Mouse (Mus musculus) layer of hippocampus, adult 2 months (tissue): Measurements from ENCODE around the gene Akap11. TPM values are rescaled to one million over a fixed set of nuclear protein-coding genes. Genes with fewer than 3 reads are reported as not detected.

Source experiments
- DNase-seq, 2 experiments: peaks; one replicate each; pipeline ENCODE4 v3.0.0; 2022; ENCODE audit warnings: low spot score in 2 of 2
- H3K27ac ChIP-seq: fragments of 200-600 bp; 2 replicates; pipeline ENCODE4 v1.8.1; 2022
- H3K4me3 ChIP-seq: fragments of 200-600 bp; 2 replicates; pipeline ENCODE4 v1.8.1; 2022; ENCODE audit warnings: mild to moderate bottlenecking
- CTCF ChIP-seq: fragments of 200-600 bp; conservative IDR thresholded peaks from 2 replicates; pipeline ENCODE4 v1.8.1; 2022; ENCODE audit warnings: antibody characterized with exemption, mild to moderate bottlenecking, moderate library complexity
- total RNA-seq, 2 experiments: library from RNA; stranded (reverse); gene quantifications; 2 replicates each; pipeline ENCODE4 v1.2.3; 2021

Akap11 gene
- total RNA-seq, 2 experiments from 2014 or later: 194 to 196 TPM

DNA sequence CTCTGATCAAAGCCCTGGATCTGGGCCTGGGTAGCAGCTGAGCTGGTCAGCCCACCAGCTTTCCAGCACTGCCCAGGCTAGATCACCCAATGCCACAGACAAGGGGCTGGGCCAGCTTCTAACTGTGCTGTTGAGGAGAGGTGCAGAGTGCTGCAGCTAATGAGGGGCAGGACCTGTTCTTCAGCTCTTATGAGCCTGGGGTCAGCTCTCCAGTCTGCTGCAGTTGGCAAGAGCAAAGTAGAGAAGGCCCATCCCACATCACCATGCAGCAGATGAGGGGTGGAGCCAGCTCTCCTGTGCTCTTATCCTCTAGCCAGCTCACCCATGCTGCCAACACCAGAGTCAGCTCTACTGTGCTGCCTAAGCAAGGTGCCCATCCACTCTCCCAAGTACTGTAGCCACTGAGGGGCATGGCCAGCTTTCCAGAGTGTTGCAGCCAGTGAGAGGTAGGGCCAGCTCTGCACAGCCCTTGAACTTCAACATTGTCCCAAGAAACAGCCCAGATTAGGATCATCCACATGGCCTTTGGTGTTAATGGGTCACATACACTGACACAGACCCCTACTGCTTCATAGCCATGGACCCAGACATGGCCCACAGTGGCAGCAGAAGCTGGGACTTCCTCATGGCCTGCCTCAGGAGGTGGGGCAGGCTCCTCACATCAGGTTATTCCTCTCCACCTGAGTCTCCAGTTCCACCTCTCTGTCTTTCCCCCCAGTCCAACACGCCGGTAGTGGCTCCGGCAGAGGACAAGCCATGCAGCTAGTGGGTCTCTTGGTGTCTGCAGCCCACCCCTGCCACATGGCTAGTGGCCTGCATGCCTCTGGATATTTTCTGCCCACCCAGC, 10.8 kb downstream of the Akap11 start:
- Histone ChIP-seq H3K4me3 (no peak overlapping the region), H3K27ac (peak overlapping the region; percentile 25; the same call in 1 of the 2 replicates)
- no peak for TF ChIP-seq CTCF
- no peak for DNase-seq

DNA sequence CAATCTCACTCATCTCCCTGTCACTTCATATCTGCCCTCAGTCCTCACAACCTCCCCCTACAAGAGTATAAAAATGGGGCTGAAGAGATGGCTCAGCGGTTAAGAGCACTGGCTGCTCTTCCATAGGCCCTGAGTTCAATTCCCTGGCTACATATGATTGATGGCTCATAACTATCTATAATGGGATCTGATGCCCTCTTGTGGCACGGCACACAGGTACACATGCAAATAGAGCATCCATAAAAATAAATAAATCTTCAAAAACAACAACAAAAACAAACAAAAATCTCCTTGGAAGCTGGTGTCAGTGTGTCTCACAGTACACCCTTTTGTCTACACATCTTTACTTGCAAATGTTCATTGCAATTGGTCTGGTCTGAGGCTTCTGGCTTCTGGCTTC, 11.5 kb downstream of the Akap11 start:
- no peak overlapping the region for H3K4me3 ChIP-seq
- H3K27ac ChIP-seq: no peak overlapping the region
- TF ChIP-seq CTCF: peak; percentile 65
- no peak for DNase-seq

DNA sequence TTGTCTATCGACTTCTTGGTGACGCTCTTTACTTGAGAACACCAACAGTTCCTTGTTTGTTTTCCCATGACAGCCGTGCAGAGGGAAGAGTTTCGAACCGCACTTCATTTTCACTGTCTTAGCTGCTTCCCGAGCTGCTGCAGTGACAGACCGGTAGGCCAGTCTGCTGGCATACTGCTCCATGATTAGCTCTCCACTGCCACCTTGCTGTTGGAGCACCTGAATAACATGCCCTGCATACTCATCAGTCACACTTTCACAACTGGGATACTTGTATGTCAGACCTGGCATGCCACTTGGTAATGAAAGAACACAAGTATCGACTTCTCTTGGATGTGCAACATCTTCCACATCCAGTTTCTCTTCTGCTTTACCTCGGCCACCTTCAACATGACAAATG, 25.9 kb downstream of the Akap11 start:
- DNase-seq: no peak
- Histone ChIP-seq H3K27ac (no peak overlapping the region), H3K4me3 (no peak overlapping the region)
- TF ChIP-seq CTCF: peak; percentile 62

DNA sequence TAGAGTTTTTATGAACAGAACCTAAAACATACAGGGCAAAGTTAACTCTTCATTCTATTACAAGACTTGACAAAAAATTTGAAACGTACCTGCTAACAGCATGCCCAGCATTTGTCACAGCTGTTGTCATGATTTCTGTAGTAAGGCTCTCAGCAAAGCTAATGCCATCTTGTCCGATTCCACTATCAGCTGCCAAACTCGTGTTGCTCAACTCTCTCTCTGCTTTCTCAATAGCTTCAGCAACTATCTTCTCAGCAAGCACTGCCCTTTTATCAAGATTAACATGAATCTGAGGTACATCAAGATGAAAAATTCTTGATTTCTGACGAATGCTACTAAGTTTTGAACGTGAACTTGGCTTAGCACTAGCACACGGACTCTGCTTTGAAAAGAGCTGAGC, 26.8 kb downstream of the Akap11 start:
- Histone ChIP-seq H3K4me3 (no peak overlapping the region), H3K27ac (no peak overlapping the region)
- DNase-seq: no peak
- no peak for TF ChIP-seq CTCF

DNA sequence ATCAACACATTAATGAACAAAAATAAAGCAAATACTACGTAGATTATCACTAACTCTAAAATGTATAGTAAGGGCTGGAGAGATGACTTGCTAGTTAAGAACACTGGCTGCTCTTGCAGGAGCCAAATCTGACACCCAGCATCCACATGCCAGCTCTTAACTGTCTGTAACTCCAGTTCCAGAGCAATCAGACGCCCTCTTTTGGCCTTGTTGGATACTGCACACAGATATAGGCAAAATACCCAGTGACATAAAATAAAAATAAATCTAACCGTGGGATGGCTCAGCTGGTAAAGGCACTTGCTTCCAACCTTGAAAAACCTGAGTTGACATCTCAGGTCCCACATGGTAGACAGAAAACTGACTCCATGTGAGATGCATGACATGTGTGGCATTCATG, 36.0 kb downstream of the Akap11 start:
- Histone ChIP-seq H3K27ac (no peak overlapping the region), H3K4me3 (no peak overlapping the region)
- peak; percentile 55 for TF ChIP-seq CTCF
- DNase-seq: no peak

DNA sequence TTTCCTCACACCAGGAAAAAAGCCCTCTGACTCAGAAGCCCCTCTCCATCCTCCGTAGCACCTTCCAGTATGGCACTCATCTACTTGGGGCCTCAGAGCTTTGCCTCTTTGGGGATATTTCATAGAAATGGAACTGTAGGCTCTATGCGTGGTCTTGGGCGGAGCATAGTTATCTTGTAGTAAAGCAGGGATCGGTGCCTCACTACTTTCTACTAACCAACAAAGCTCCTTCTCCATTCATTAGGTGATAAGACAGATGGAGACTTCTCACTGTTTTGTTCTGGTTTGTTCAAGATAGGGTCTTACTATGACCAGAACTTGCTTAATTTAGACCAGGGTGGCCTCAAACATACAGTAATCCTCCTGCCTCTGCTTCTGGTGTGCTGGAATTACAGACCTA, 39.9 kb downstream of the Akap11 start:
- Histone ChIP-seq H3K4me3 (no peak overlapping the region), H3K27ac (no peak overlapping the region)
- no peak for DNase-seq

DNA sequence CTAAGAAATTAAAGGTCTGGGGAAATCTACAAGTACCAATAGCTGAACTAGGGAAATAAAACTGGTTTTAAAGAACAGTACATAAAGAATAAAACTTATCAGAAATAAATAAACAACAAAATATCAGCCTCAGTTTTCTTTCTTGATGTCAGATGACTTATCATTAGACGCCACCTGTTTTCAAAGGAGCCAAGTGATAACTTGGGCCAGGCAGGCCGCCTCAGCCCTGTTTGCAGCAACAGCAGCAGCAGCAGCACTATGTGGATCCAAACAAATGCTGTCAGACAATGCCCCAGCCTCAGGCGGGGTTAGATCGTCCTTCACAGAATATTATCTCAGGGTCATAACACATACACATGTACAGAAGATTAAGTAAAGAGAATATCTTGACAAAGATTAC, 41.4 kb downstream of the Akap11 start:
- DNase-seq: no peak
- Histone ChIP-seq H3K27ac (no peak overlapping the region; the same call in 1 of the 2 replicates), H3K4me3 (no peak overlapping the region)
- no peak for TF ChIP-seq CTCF

More for the DNA sequence above, 39.9 kb downstream of the Akap11 start:
- TF ChIP-seq CTCF: no peak

DNA sequence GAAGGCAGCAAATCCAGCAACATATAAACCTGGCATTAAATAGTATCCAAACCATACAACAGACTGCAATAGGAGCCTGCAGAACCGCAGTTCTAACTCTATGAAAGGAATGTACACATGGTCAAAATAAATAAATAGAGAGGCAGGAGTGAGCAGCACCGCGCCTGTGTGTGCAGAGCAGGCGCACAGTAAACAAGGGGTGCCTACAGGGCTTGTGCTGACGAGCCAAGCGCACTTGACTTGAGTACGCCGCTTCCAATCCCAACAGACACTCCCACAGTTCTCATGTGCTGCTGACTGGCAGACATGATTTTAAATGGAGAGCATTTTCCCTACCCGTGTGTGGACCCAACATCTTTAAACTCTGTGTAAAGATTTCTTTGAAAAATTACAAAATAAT, 44.0 kb downstream of the Akap11 start:
- Histone ChIP-seq H3K4me3 (no peak overlapping the region), H3K27ac (peak overlapping the region; percentile 40; the same call in 1 of the 2 replicates)
- DNase-seq: no peak
- no peak for TF ChIP-seq CTCF

DNA sequence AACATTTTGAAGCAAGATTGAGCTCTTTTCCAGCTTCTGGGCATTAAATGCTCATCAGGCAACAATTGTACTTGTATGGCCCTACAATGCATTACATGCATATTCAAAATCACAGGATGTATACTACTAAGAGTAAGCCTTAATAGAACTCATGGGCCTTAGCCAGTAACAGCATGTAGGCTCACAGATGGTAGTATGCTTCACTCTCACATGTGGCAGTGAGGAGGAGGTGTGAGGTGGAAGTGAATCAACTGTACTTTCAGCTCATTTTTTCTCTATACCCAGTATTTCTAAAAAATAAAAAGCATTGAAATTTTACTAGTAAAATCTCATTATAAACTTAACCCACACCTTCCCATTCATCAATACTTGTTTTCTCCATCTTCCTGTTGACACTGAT, 45.2 kb downstream of the Akap11 start:
- Histone ChIP-seq H3K27ac (peak overlapping the region; percentile 59; the same call in 1 of the 2 replicates), H3K4me3 (no peak overlapping the region)
- peak; percentile 63 to 83 for DNase-seq
- no peak for TF ChIP-seq CTCF

DNA sequence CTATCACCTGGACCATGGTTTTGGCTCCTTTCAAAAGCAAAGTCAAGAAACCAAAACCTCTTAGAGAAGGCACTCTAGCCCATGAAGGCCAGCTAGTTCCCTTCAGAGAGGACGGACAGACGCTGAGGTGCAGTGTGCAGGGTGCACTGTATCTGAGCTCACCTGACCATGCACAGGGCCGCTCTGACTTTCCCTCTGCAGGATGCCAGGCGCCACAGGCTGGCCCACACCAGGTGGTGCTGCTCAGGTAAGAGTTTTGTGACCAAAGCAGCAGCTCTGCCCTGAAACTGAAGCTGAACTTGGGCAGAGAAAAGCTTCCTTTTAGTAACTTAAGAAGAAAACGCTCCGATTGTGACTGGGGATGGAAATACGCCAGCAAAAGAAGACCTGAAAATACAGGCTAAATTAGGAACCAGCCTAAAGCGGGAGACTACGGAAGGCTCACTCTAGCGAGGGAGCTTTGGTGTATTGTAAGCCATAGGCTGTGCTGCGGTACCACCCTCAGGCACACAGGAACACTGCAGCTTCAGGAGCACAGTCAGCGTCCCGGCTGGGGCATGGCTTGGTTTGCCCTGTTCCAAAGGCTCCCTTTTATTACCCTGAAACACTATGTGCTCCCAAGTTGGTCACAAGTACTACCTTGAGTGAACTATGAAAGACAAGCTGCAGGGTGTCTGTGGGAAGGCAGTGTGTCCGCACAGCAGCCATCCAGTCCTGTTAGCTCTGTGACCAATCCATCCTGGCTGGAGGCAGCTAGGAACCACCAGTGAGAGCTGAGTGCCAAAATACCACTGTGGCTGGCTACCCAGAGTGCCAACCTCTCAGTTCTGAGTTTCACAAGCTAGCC, 54.0 kb downstream of the Akap11 start:
- peak; percentile 53 to 71 for DNase-seq
- peak; percentile 94 for TF ChIP-seq CTCF
- Histone ChIP-seq H3K27ac (no peak overlapping the region), H3K4me3 (peak overlapping the region; percentile 29; the same call in 1 of the 2 replicates)

DNA sequence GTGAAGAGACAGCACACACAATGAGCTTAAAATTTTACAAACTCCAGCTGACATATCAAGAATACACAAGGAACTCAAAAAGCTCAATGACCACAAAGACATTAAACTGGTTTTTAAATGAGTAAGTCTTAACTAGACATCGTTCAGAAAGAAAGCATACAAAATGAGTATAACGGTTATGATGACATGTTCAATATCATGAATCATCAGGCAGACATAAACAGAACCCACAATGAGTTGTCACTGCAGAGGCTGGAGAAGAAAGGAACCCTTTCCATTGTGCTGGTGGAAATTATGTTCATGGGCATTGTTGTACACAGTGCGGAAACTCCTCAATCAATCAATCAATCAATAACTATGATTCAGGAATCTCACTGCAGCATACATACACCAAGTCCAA, 62.5 kb downstream of the Akap11 start:
- no peak for TF ChIP-seq CTCF
- no peak for DNase-seq

DNA sequence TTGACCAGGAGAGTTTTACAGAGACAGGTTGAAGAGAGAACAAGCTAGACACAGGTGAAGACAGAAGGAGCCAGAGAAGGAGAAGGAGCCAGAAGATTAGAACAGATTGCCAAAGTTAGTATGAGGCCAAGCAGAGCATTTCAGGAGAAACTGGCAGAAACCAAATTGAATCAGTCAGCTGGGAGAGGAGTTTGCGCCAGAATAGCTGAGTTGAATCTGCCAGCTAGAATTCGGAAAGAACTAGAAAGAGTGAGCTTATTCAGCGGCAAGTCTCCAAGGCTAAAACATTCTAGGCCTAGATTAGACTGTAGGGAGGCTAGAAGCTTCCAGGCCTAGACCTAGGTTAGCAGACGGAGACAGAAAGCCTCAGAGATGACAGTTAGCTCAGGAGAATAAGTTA, 65.9 kb downstream of the Akap11 start:
- no peak for TF ChIP-seq CTCF
- no peak overlapping the region for H3K27ac ChIP-seq
- H3K4me3 ChIP-seq: no peak overlapping the region
- no peak for DNase-seq

More for the DNA sequence above, 62.5 kb downstream of the Akap11 start:
- no peak overlapping the region for H3K4me3 ChIP-seq
- H3K27ac ChIP-seq: no peak overlapping the region

DNA sequence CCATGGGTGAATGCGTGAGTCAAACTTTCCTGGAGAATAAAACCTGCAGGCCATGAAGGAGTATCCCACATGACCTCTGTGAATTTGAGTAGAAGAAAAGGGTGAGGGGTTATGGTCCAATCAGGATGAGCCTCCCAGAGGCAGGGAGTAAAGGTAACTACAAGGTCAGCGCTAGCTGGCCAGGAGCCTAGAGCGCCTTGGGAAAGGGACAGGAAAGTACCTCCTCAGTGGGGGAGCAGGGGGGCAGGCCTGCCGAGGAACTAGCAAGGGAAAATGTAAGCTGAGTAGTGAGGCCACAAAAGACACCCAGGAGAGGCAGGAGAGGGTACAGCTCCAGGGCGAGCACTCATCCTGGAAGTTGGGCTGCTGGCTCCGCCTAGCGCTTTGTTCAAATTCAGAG, 67.6 kb downstream of the Akap11 start:
- no peak for DNase-seq
- H3K4me3 ChIP-seq: no peak overlapping the region
- peak overlapping the region; percentile 73 for H3K27ac ChIP-seq
- TF ChIP-seq CTCF: no peak
